Mouse (Mus musculus) G1E (cell line): ENCODE results near the gene Fosb. TPM values are rescaled to one million over a fixed set of nuclear protein-coding genes. Genes with fewer than 3 reads are reported as not detected.

ENCODE experiments used
- ATAC-seq: 2 replicates; pipeline ENCODE4 v1.8.0; 2016; ENCODE audit warnings: mild to moderate bottlenecking; ENCODE audit not compliant: insufficient number of reproducible peaks, poor library complexity, low FRiP score, severe bottlenecking; ENCODE audit errors: extremely low read depth
- DNase-seq: peaks from one replicate; pipeline ENCODE4 v3.0.0; 2012; ENCODE audit warnings: low spot score
- H3K27me3 ChIP-seq: 2 replicates; pipeline ENCODE4 v1.6.1; 2012; ENCODE audit warnings: mild to moderate bottlenecking, low read length, inconsistent platforms; ENCODE audit not compliant: insufficient read depth
- H3K36me3 ChIP-seq: replicated peaks from 2 replicates; pipeline ENCODE3; 2012; ENCODE audit warnings: mild to moderate bottlenecking, inconsistent platforms
- H3K4me1 ChIP-seq: 2 replicates; pipeline ENCODE4 v1.6.1; 2012; ENCODE audit warnings: low read depth, low read length, inconsistent platforms, mixed read lengths; ENCODE audit not compliant: insufficient read depth
- H3K4me3 ChIP-seq: 2 replicates; pipeline ENCODE4 v1.5.1; 2012; ENCODE audit warnings: low read depth, mild to moderate bottlenecking, inconsistent platforms, low read length, moderate library complexity, mixed read lengths
- H3K9me3 ChIP-seq: replicated peaks from 2 replicates; pipeline ENCODE4 v1.6.1; 2012; ENCODE audit warnings: inconsistent platforms
- CTCF ChIP-seq: IDR thresholded peaks from 2 replicates; pipeline ENCODE4 v1.5.1; 2012; ENCODE audit warnings: low read depth, low read length, inconsistent platforms, mixed read lengths
- GATA1 ChIP-seq: IDR thresholded peaks from 2 replicates; pipeline ENCODE4 v1.6.1; 2012; ENCODE audit warnings: borderline replicate concordance, low read length, inconsistent platforms, mixed read lengths
- GATA2 ChIP-seq: IDR thresholded peaks from 2 replicates; pipeline ENCODE4 v1.6.1; 2012; ENCODE audit warnings: low read depth, low read length, inconsistent platforms, borderline replicate concordance
- POLR2AphosphoS5 ChIP-seq: IDR thresholded peaks from 2 replicates; pipeline ENCODE4 v1.6.1; 2012; ENCODE audit warnings: low read depth, low read length, inconsistent platforms; ENCODE audit not compliant: insufficient replicate concordance
- TAL1 ChIP-seq: conservative IDR thresholded peaks from 2 replicates; pipeline ENCODE4 v1.6.1; 2012; ENCODE audit warnings: low read depth, low read length, inconsistent platforms, mixed read lengths
- polyA plus RNA-seq: library from polyadenylated mRNA; stranded (reverse); fragments of >175 nt; gene quantifications from 2 replicates; pipeline ENCODE4 v1.2.3, GENCODE M21; 2012
- total RNA-seq, 2 experiments: library from RNA; stranded (forward) in 1 of 2; stranded (reverse) in 1 of 2; fragments of 200-1000 nt in 1 of 2; fragments of >200 nt in 1 of 2; fragmentation: Nextera tagmentation in 1 of 2; gene quantifications; 2 replicates each; pipeline ENCODE4 v1.2.3; 2014 to 2017

Gene Fosb
- total and polyA plus RNA-seq, 3 experiments: 0.38 to 0.61 TPM; not detected in 1

DNA sequence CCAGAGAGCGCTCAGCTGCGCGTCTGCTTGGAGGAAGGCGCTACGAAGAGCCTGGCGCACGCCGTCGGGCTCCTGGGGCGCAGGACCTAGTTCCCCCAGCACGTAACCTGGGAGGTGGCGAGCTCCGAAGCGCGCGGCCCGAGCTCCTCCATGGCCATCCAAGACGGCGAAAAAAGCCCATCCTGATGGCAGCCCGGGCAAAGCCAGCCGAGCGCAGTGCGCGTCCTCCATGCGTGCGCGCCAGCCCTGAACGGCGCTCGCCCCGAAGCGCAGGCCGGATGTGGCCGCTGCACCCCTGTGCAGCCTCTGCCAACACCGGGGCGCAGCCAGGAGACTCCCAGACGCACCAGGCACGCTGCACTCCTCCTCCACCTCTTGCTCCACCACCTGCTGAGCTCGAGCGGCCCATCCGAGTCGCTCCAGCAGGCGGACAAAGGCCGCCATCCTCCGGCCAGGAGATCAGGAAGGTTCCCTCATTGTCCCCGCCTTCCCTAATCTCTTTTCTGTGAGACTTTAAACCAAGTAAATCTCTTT, 30.2 kb downstream of the Fosb start, which contains the start of gene Ppm1n:
Gene Ppm1n, minus strand, starts transcription at position 484 of the 534 bp plus-strand sequence.
- DNase-seq: no peak
- no peaks in the 10 kb centered on the region for H3K9me3 ChIP-seq
- peaks cover 32% of the 10 kb centered on the region for H3K27me3 ChIP-seq
- TF ChIP-seq POLR2AphosphoS5 (no peak), TAL1 (no peak), GATA1 (no peak), CTCF (no peak), GATA2 (no peak)
- no peak for ATAC-seq
- H3K4me1 ChIP-seq: peaks cover 34% of the 10 kb centered on the region
- no peaks in the 10 kb centered on the region for H3K36me3 ChIP-seq
- peak within 1 kb of the TSS; percentile 9; the same call in 1 of the 2 replicates for H3K4me3 ChIP-seq

DNA sequence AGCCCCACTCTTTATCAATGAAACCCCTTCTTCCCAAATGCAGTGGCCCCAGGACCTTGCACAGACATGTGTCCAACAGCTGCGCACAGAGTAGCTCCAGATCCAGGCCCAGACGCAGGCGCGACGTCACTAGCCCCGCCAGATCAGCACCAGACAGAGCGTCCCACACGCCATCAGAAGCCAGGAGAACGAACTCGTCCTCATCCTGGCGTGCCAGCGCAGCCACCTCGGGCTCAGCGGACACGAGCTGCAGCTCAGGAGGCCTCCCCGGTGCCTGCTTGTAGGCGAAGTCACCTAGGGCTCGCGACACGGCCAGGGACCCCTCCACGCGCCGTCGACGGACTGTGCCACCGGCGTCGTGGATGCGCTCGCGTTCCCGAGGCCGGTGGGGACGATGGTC, 30.8 kb downstream of the Fosb start:
- DNase-seq (no peak), ATAC-seq (no peak)
- Histone ChIP-seq H3K27me3 (peaks cover 32% of the 10 kb centered on the region), H3K36me3 (no peaks in the 10 kb centered on the region), H3K4me3 (0 out of 2 replicates have a peak overlapping the region, but pooled peaks have one; percentile 9), H3K9me3 (no peaks in the 10 kb centered on the region), H3K4me1 (peaks cover 38% of the 10 kb centered on the region)
- TF ChIP-seq TAL1: no peak
- no peak for TF ChIP-seq POLR2AphosphoS5

DNA sequence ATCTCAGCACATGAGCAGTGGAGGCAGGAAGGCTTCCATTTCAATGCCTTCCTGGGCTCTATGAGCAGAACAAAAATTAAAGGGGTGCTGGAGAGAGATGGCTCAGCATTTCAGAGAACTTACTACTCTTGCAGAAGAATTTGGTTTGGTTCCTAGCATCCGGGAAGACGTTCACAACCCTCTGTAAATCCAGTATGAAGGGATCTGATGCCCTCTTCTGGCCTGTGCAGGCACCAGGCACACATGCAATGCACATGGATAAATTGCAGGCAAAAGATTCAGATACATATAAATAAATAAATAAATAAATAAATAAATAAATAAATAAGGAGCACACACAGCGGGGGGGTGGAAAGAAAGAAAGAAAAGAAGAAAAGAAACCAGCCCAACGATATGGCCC, 33.6 kb downstream of the Fosb start:
- Histone ChIP-seq H3K27me3 (peaks cover 21% of the 10 kb centered on the region), H3K4me1 (peaks cover 27% of the 10 kb centered on the region), H3K4me3 (no peak overlapping the region), H3K9me3 (no peaks in the 10 kb centered on the region), H3K36me3 (no peaks in the 10 kb centered on the region)
- ATAC-seq: no peak
- DNase-seq: no peak
- TF ChIP-seq GATA1: no peak
- no peak for TF ChIP-seq POLR2AphosphoS5
- TF ChIP-seq TAL1: no peak
- no peak for TF ChIP-seq GATA2
- TF ChIP-seq CTCF: no peak

DNA sequence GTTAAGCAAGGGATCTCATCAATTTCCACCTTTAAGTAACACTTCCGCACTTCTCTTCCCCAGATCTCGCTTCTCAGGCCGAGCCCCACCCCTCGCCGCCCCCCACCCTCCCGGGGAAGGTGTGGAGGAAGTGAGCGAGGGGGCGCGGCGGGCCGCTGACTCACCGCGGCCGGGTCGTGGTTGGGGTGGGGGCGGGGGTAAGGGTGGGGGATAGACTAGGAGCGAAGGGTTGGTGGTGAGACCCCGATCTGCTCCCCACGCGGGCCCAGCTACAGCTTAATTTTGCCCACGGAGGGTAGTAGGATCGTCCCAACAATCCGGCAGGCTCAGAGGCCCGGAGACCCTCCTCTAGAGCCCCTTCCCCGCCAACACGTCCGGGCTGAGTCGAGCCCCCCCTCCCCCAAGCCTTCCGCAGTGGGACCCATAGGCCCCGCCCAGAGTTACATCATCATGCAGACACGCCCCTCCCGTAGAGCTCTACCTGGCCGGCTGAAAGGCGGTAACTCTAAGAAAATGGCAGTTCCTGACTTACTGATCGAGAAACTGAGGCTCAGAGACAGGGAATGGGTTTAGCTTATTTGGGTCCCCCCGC, 37.6 kb downstream of the Fosb start:
- Histone ChIP-seq H3K36me3 (peaks cover 22% of the 10 kb centered on the region), H3K27me3 (no peaks in the 10 kb centered on the region; the same call in 1 of the 2 replicates), H3K4me1 (peaks cover 42% of the 10 kb centered on the region), H3K9me3 (no peaks in the 10 kb centered on the region), H3K4me3 (peak overlapping the region; percentile 77)
- ATAC-seq (peak; percentile 51), DNase-seq (peak; percentile 92)
- TF ChIP-seq GATA1: no peak
- no peak for TF ChIP-seq POLR2AphosphoS5
- TF ChIP-seq GATA2: no peak
- no peak for TF ChIP-seq CTCF
- no peak for TF ChIP-seq TAL1

DNA sequence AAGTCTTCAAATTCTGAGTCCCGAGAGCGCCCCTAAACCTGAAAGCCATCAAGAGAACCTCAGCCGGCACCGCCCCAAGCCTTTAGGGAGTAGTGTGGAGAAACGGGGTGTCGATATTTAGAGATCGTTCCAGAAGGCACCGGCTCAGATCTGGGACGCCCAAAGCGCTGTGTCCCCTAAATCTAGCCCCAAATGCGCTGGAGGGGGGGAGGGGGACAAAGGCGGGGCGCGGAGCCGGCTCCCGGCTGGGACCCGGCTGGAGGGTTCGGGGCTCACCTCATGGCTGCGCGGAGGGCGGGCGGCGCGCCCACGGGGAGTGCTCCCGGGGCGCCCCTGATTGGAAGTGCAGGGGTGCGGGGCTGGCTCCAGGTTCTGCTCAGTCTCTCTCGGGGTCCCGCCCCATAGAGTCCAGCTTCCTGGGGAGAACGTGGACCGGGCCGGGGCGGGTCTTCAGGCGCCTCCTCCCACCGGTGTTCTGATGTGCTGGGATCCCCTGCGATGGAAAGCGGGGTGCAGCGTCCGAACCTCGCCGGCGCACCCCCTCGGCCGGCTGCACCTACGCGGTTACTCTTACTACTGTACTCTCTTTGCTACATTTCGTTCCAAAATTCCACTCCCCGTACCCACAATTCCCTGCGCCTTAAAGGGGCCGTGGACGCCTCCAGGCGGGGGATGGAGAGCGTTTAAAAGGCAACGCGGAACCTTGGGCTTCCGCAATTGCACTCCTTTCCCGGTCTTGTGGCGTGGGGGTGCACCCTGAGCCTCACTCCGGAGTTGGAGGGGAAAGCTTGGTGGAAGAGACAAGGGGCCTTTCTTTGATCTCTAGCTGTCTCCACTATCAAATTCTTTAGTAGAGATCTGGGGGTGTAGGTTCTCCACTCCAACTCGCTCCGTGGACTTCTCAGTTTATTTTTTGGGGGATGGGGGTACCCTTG, 38.3 kb downstream of the Fosb start, which contains the start of gene Vasp:
Gene Vasp, minus strand, starts transcription at position 580 of the 935 bp plus-strand sequence.
- peaks cover 49% of the 10 kb centered on the region for H3K4me1 ChIP-seq
- TF ChIP-seq CTCF (no peak), POLR2AphosphoS5 (0 out of 2 replicates have a peak, but pooled peaks have one; percentile 69), GATA1 (no peak)
- H3K27me3 ChIP-seq: no peaks in the 10 kb centered on the region
- H3K9me3 ChIP-seq: no peaks in the 10 kb centered on the region
- H3K36me3 ChIP-seq: peaks cover 28% of the 10 kb centered on the region
- ATAC-seq (peak; percentile 17), DNase-seq (peak; percentile 69)
- H3K4me3 ChIP-seq: peak within 1 kb of the TSS; percentile 77

DNA sequence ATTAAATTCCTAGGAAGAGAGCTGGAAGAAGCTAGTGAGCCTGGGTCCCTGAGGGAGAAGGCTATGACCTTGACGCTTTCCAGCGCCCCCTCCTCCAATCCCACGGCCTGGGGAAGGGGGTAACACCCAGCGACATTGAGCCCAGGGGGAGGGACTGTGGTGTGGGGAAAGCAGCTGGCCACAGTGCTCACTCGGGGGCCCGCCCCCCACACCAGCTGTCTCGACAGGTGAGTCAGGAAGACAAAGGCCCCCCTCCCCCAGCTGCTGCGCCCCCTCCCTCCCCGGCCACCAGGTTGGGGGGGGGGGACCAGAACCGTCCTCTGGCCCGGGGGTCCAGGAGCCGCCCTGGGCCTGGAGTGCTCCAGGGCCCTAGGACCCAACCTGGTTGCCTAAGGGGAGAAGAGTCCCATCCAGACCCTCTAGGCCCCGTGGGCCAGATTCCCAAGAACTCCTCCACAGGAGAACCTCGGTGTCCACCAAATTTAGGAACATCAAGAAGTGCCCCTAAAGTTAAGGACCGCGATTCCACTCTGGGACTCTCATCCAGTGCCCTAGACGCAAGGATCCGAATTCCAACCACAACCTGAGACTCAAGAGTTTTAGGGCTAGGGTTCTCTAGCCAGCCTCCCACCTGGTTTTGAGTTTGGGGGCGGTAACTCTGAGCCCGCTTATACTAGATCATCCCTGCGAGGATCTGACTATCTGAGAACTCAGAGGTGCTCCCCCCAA, 39.2 kb downstream of the Fosb start:
- H3K9me3 ChIP-seq: no peaks in the 10 kb centered on the region
- H3K4me1 ChIP-seq: peaks cover 57% of the 10 kb centered on the region
- ATAC-seq: no peak
- no peak for DNase-seq
- H3K36me3 ChIP-seq: peaks cover 35% of the 10 kb centered on the region
- no peaks in the 10 kb centered on the region for H3K27me3 ChIP-seq
- H3K4me3 ChIP-seq: peak overlapping the region; percentile 77
- no peak for TF ChIP-seq GATA2
- no peak for TF ChIP-seq GATA1
